Mouse (Mus musculus) intestine, postnatal 0 days (tissue): Measurements from ENCODE around the gene Jmjd4. TPM values are rescaled to one million over a fixed set of nuclear protein-coding genes. Genes with fewer than 3 reads are reported as not detected.

Experiments used
- ATAC-seq: fragments of 200-750 bp; cut with Nextera tagmentation; 2 replicates; pipeline ENCODE4 v1.8.0; 2017; ENCODE audit warnings: mild to moderate bottlenecking, moderate TSS enrichment, moderate library complexity
- H3K27ac ChIP-seq: fragments of 300-500 bp; sonication (generic); 2 replicates; pipeline ENCODE4 v1.5.1; 2014; ENCODE audit warnings: mild to moderate bottlenecking, low read depth, low read length, moderate library complexity
- H3K27me3 ChIP-seq: fragments of 300-500 bp; sonication (generic); replicated peaks from 2 replicates; pipeline ENCODE4 v1.6.1; 2014; ENCODE audit warnings: low read length, mixed read lengths; ENCODE audit not compliant: control insufficient read depth, insufficient read depth
- H3K36me3 ChIP-seq: fragments of 300-500 bp; sonication (generic); 2 replicates; pipeline ENCODE4 v1.6.1; 2014; ENCODE audit warnings: mild to moderate bottlenecking, moderate library complexity; ENCODE audit not compliant: control insufficient read depth, insufficient read depth
- H3K4me1 ChIP-seq: fragments of 300-500 bp; sonication (generic); replicated peaks from 2 replicates; pipeline ENCODE4 v1.6.1; 2014; ENCODE audit warnings: antibody characterized with exemption, low read length, mixed read lengths; ENCODE audit not compliant: control insufficient read depth, insufficient read depth
- H3K4me2 ChIP-seq: fragments of 300-500 bp; sonication (generic); replicated peaks from 2 replicates; pipeline ENCODE4 v1.6.1; 2014; ENCODE audit warnings: low read depth, mild to moderate bottlenecking, moderate library complexity
- H3K4me3 ChIP-seq: fragments of 300-500 bp; sonication (generic); 2 replicates; pipeline ENCODE4 v1.5.1; 2014; ENCODE audit warnings: low read depth, low read length
- H3K9ac ChIP-seq: fragments of 300-500 bp; sonication (generic); 2 replicates; pipeline ENCODE4 v1.6.1; 2014; ENCODE audit warnings: mild to moderate bottlenecking, low read depth, low read length
- H3K9me3 ChIP-seq: fragments of 300-500 bp; sonication (generic); 2 replicates; pipeline ENCODE4 v1.6.1; 2016; ENCODE audit warnings: mixed run types; ENCODE audit not compliant: control insufficient read depth
- CTCF ChIP-seq: sonication (generic); IDR thresholded peaks from 2 replicates; pipeline ENCODE4 v1.5.1; 2016; ENCODE audit warnings: low read depth, mild to moderate bottlenecking, control low read depth, antibody characterized with exemption, moderate library complexity
- WGBS: fragments of 180-500 bp; shearing (Covaris S2); extraction: QIAGEN DNeasy Blood & Tissue Kit; methylation state at CpG from one replicate; pipeline ENCODE4 v1.1.7; 2014; 5-methylcytosine and 5-hydroxymethylcytosine counted together
- polyA plus RNA-seq: library from polyadenylated mRNA; unstranded; fragments of >200 nt; fragmentation: Nextera tagmentation; extraction: Ambion mirVana; gene quantifications from 2 replicates; pipeline ENCODE4 v1.2.1, GENCODE M21; 2015

The Jmjd4 gene
- polyA plus RNA-seq, 1 experiment from 2014 or later = 4.1 TPM

DNA sequence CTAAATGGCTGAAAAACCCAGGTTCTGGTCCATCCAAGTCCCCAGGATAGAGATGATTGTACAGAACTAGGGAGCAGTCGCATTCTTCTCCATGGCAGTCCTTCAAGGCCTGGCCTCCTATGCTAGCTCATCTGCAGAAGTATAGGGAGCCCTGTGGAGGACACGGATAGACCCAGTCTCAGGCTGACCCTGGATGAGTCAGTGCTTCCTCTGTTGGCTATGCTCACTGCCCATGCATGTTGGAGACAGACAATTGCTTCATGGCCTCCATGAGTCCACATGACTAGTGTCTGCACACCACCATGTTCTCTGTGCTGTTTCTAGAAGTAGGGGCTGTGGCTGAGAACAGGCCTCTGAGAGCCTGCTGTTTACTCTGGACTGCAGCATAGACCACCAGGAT lies 6.5 kb downstream of the Jmjd4 start:
- no peak overlapping the region for H3K4me2 ChIP-seq
- H3K27ac ChIP-seq = no peak overlapping the region
- no peak overlapping the region for H3K4me3 ChIP-seq
- no peaks in the 10 kb centered on the region for H3K9me3 ChIP-seq
- TF ChIP-seq CTCF = no peak
- no peak overlapping the region for H3K9ac ChIP-seq
- no peaks in the 10 kb centered on the region for H3K27me3 ChIP-seq
- no peaks in the 10 kb centered on the region for H3K4me1 ChIP-seq
- WGBS = 93% methylated on average over 2 of the region's 2 CpGs
- ATAC-seq = no peak
- H3K36me3 ChIP-seq = peaks cover 39% of the 10 kb centered on the region

DNA sequence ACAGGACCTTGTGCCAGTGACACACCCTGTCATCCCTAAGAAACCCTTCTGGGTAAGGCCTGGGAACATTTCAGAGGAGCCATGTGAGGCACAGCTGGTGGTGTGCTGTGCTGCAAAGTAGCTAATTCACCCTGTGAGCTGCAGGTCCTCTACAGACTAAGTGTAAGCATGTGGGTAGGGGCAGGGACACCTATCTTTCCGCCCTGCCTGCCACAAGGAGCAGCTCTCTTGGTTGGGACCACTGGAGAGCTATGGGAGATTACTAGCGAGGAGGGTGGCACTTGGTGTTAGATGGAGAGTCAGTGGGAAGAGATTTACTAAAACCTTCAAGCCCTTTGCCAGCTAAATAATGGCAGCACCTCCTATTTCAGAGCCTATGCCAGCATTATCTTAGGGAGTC lies 7.0 kb downstream of the Jmjd4 start:
- no peak overlapping the region for H3K27ac ChIP-seq
- no peak overlapping the region for H3K9ac ChIP-seq
- no peak for TF ChIP-seq CTCF
- ATAC-seq = no peak
- no peaks in the 10 kb centered on the region for H3K9me3 ChIP-seq
- H3K4me1 ChIP-seq = no peaks in the 10 kb centered on the region
- H3K4me3 ChIP-seq = no peak overlapping the region
- no peak overlapping the region for H3K4me2 ChIP-seq
- H3K27me3 ChIP-seq = no peaks in the 10 kb centered on the region
- 88% methylated on average over 2 of the region's 2 CpGs for WGBS
- H3K36me3 ChIP-seq = peaks cover 42% of the 10 kb centered on the region

DNA sequence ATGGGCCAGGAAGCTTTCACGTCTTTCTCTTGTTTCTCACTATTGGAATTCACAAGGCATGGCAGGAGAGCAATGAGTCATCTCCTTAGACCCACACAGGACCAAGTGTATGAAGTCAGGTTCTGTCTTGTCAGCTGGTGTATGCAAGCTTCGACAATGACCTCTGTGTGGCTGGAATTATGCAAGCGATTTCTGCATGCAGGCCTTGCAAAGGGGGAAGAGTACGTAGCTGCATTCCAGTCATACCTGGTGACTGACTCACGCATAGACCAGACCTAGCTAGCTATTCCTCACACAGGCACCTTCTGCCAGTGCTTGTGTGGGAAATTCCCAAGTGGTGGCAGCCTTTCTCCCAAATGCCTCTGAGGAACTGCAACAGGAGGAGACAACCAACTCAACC lies 9.1 kb downstream of the Jmjd4 start:
- Histone ChIP-seq H3K36me3 (peaks cover 52% of the 10 kb centered on the region), H3K4me1 (no peaks in the 10 kb centered on the region), H3K9me3 (peaks cover 16% of the 10 kb centered on the region), H3K27ac (no peak overlapping the region), H3K27me3 (no peaks in the 10 kb centered on the region), H3K4me2 (no peak overlapping the region), H3K9ac (no peak overlapping the region), H3K4me3 (no peak overlapping the region)
- WGBS = 9% methylated on average over 5 of the region's 5 CpGs
- TF ChIP-seq CTCF = no peak
- ATAC-seq = peak; percentile 82

DNA sequence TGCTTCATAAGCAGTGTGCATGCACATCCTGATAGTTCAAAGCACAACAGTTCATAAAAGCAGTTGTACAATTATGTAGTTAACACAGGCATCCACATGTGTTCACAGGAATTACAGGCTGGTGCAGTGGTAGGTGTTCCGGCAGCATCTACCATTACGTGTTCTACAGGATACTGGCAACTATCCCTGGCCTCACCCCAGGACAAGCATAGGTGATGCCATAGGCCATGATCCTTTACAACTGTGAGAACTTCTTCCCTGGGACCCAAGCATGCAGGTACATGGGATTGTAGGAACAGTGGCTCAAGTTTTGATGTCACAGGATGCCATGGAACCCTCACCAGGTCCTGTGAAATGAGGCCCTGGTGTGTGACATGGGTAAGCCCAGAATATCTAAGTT lies 10.6 kb downstream of the Jmjd4 start:
- ATAC-seq = no peak
- TF ChIP-seq CTCF = no peak
- Histone ChIP-seq H3K9ac (no peak overlapping the region), H3K9me3 (peaks cover 20% of the 10 kb centered on the region), H3K4me1 (no peaks in the 10 kb centered on the region), H3K27ac (no peak overlapping the region), H3K36me3 (peaks cover 47% of the 10 kb centered on the region), H3K27me3 (no peaks in the 10 kb centered on the region), H3K4me2 (no peak overlapping the region), H3K4me3 (no peak overlapping the region)
- 91% methylated on average over 2 of the region's 2 CpGs for WGBS

DNA sequence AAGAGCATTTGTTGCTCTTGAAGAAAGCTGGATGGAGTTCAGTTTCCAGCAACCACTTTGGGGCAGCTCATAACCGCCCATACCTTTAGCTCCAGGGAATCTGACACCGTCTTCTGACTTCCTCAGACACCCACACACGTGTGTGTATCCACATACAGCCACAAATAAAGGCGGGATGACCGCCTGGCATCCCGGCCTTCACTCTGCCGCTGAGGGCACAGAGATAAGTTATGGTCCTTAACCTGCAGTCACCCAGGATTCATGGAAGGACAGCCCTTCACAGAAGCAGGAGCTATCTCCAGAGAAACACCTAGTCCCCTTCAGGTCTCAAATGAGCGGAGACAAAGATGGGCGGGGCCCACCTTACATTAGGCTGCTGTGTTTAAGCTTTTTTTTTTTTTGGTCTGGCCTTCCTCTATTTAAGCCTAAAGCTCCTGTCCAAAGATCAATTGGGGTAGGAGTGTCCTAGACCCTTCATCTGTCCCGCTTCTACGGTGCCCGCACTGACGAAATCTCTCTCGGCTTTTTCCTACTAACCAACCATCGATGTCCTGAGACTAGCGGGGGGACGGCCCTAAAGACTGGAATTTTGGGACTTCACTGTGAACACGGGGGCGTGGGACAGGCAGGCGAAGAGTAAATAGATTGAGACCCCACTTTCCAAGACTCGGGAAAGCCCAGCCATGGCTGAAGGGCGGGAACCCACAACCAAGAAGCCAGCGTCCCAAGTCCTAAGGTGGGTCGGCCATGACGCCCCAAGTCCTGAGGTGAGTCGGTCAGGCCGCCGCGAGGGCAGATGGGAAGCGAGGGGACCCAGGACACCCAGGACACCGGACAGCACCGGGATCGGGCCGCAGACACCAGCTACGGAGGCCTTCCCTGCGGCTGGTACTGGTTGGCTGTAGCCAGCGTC lies 21.8 kb downstream of the Jmjd4 start:
- H3K27ac ChIP-seq = peak overlapping the region; percentile 43
- no peaks in the 10 kb centered on the region for H3K9me3 ChIP-seq
- H3K4me3 ChIP-seq = peak overlapping the region; percentile 66
- 2% methylated on average over 37 of the region's 37 CpGs for WGBS
- no peaks in the 10 kb centered on the region for H3K27me3 ChIP-seq
- no peaks in the 10 kb centered on the region for H3K4me1 ChIP-seq
- H3K4me2 ChIP-seq = peak overlapping the region; percentile 96
- peak; percentile 60 for ATAC-seq
- peak overlapping the region; percentile 88 for H3K9ac ChIP-seq
- no peaks in the 10 kb centered on the region for H3K36me3 ChIP-seq
- no peak for TF ChIP-seq CTCF

DNA sequence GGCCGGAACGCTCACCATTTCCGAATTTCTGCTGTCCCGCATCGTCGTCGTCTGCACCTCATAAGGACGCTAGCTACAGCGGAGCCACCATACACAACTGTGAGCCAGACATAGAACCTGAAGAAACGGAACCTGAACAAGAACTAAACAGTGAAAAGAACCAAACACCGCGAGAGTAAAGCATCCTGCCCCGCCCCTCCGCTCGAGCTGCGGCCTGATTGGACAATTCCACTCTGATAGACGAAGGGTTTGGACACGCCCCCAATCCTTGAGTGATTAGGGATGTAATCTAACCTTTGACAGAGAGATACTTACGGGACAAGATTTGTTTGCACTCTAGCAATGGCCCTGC lies 22.5 kb downstream of the Jmjd4 start, which contains the start of gene Zfp867:
TSS of gene Zfp867 (minus strand) at position 149 of the 352 bp plus-strand sequence.
- WGBS = under 1% methylated on average over 19 of the region's 19 CpGs
- TF ChIP-seq CTCF = no peak

More for the DNA sequence above, 22.5 kb downstream of the Jmjd4 start, which contains the start of gene Zfp867:
- ATAC-seq = peak; percentile 89
- H3K9ac ChIP-seq = peak within 1 kb of the TSS; percentile 88
- no peaks in the 10 kb centered on the region for H3K9me3 ChIP-seq
- no peaks in the 10 kb centered on the region for H3K27me3 ChIP-seq
- peak within 1 kb of the TSS; percentile 43 for H3K27ac ChIP-seq
- H3K4me1 ChIP-seq = no peaks in the 10 kb centered on the region
- peak within 1 kb of the TSS; percentile 66 for H3K4me3 ChIP-seq
- peak within 1 kb of the TSS; percentile 96 for H3K4me2 ChIP-seq
- no peaks in the 10 kb centered on the region for H3K36me3 ChIP-seq
